Mouse (Mus musculus): Measurements from ENCODE around the gene Mical3.

Mical3 gene

DNA sequence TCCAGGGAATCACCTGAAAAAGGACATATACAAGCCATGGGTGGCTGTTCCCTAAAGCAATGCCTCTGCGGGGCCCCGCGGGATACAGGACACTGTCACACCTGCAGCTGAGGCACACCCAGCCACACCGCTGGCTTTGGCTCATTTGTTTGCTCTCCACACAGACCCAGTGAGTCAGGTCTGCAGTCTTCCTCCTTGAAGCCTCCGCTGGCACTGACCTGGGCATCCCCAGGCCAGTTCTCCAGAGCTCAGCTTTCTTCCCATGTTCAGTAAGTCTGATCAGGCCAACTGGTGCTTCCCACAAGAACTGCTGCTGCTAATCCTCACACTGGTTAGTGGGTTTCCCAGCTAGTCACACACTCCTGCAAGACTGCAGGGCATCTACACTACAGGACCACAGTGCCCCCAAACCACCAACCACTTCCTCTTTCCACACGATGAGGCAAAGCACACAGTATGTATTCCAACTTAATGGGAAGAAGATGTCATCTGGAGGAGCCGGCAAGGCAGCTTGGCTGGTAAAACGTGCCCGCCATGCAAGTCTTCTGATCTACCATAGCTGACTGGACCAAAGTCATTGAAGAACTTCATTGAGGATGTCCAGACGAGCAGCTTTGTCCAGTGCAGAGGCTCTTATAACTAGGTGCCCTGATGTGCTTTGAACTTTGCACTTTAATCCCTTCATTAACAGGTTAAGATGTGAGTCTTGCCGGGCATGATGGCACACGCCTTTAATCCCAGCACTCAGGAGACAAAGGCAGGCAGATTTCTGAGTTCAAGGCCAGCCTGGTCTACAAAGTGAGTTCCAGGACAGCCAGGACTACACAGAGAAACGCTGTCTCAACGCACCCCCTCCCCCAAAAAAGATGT lies 228.8 kb downstream of the Mical3 start:
- DNase-seq (ENCODE audit: low spot score), result no peak

DNA sequence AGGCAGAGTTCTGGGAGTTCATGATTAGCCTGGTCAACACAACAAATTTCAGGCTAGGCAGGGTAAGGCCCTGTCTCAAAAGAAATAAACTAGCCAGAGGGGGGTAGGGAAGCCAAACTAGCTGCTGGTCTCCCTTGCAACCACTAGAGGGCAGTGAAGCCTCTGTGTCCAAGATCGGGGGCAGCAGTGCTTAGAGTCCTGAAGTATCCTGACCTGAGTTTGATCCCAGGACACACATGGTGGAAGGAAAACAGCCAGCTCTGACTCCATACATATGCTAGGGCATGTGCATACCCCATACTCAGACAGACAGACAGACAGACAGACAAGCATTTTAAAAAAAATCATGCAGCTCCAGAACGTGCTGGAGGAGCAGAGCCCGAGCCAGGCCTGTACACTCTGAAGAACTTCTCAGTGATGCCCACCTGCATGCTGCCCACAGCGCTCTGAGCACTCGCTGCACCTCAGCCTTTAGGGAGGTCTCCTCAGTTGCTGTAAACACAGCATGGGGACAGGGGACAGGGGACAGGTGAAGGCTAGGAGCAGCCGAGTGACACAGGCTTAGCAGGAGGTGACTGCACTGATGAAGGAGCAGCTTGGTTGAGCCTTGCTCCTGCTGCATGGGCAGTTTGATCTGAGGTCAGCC lies 232.5 kb downstream of the Mical3 start:
- peak; percentile 85 for DNase-seq (ENCODE audit: low spot score)

DNA sequence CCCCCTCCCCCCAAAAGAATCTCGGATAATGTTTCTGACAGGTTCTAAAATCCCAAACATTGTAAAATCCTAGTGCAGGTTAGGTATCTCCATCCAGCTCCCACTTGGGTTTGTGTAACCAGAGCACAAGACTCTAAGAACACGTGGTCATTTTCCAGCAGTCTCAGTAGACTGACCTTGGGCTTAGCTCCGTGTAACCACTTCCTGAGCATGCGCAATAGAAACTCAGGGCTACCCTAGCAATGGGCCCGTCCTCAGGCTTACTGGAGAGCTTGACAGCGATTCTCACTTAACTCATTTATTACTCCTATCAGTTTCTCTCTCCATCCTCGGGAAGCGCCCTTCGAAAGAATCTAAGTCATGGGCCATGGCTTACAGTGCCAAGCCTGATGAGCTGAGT lies 236.3 kb downstream of the Mical3 start:
- no peak for DNase-seq (ENCODE audit: low spot score)

DNA sequence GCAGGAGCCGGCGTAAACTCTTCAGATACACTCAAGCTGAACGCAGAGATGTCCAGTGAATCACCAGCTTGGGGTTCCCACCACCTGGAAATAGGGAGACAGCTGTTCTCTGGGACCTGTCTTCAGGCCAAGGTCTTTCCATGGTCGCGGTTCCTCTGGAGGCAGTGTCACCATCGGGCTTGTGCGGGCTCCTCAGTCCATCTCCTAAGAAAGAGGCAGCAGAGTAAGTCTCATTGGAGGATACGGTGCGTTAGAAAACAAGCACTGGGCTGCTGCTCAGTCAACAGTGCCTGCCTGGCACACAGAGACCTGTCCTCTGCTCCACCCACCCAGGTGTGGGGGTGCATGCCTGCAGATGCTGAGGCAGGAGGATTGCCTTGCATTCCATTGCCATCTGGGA lies 236.7 kb downstream of the Mical3 start:
- no peak for DNase-seq (ENCODE audit: low spot score)

DNA sequence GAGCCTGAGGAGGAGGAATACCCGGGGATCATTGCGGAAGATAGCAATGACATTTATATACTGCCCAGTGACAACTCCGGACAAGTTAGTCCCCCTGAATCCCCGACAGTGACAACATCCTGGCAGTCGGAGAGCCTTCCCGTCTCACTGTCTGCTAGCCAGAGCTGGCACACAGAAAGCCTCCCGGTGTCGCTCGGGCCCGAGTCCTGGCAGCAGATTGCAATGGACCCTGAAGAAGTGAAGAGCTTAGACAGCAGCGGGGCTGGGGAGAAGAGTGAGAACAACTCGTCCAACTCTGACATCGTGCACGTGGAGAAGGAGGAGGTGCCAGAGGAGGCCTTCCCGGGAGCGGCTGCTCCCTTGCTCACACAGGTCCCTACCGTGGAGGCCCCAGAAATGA lies 244.1 kb downstream of the Mical3 start:
- no peak for DNase-seq (ENCODE audit: low spot score)

DNA sequence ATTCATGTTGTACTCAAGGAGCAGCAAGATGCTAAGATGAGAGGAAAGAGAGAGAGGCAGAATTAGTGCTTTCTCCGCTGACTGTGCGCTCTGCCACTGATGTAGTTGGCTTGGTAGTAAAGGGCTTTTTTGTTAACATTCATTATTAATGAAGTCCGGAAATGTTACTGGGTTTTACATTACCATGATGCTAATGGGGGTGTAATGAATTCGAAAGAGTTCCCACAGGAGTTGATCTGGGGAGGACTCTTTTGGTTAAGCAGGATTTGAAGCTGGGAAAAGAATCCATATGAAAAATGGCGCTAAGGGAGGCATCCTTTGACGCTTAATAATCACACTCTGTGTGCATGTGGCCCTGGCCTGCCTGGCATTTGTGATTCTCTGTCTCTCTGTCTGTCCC lies 246.4 kb downstream of the Mical3 start:
- no peak for DNase-seq (ENCODE audit: low spot score)
